Mouse (Mus musculus) adrenal gland, postnatal 36 days (tissue): Measurements from ENCODE around the gene Fopnl. TPM values are rescaled to one million over a fixed set of nuclear protein-coding genes. Genes with fewer than 3 reads are reported as not detected.

ENCODE experiments used
- total RNA-seq, 2 experiments: library from RNA; stranded (reverse); gene quantifications; 2 replicates each; pipeline ENCODE4 v1.2.3; 2021

The Fopnl gene
- total RNA-seq, 2 experiments from 2014 or later = 51.8 to 63.2 TPM

Other genes starting within 250 kb of the Fopnl start
- gene Nde1, start 154.1 kb downstream of the Fopnl start, total RNA-seq = 10 to 100 TPM; 40.5 to 46.7 TPM
- 100 to 1,000 TPM; 110 to 152 TPM for gene Marf1, start 154.1 kb downstream of the Fopnl start, total RNA-seq
- gene Myh11, start 26.0 kb downstream of the Fopnl start, total RNA-seq = 1 to 10 TPM; 4.4 to 6.9 TPM
- gene Abcc1, start 44.2 kb upstream of the Fopnl start, total RNA-seq = 10 to 100 TPM; 20.1 to 20.7 TPM
- not detected for gene A630010A05Rik, start 244.9 kb upstream of the Fopnl start, total RNA-seq